Mouse (Mus musculus) kidney, adult 2 months (tissue): Measurements from ENCODE around the gene Prkn.

Experiments
- CTCF ChIP-seq: fragments of 200-500 bp; conservative IDR thresholded peaks from 2 replicates; pipeline ENCODE4 v1.5.1; 2011; ENCODE audit warnings: low read depth, mild to moderate bottlenecking, control low read depth, low read length, moderate library complexity, mixed read lengths; ENCODE audit not compliant: insufficient read depth, insufficient read length
- POLR2A ChIP-seq: fragments of 200-500 bp; IDR thresholded peaks from one replicate; pipeline ENCODE4 v1.6.1; 2011; ENCODE audit warnings: low read depth, low read length, control low read depth

DNA sequence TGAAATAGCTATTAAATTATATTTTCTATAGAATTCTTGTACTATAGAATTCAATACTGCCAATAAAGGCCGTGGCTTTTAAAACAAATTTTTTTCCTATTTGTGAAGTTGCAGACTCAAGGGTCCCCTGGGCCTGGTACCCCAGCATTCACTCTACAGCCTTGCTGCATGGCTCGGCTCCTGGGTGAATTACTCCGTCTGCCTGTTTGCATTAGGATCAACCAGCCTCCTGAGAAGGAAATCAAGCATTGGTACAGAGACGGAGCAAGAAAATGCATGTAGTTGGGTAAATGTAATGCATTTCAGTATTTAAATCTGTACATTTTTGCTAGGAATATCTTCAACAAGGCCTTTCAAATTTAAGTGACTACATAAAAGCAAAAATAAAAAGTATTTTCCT is 33.5 kb upstream of the Prkn start:
- no peak for TF ChIP-seq CTCF
- no peak for TF ChIP-seq POLR2A
